Mouse (Mus musculus) heart, embryonic 14.5 days (tissue): ENCODE measurements around the gene Rhot2. TPM values are rescaled to one million over a fixed set of nuclear protein-coding genes. Genes with fewer than 3 reads are reported as not detected.

Experiments
- ATAC-seq: fragments of 200-750 bp; cut with Nextera tagmentation; 2 replicates; pipeline ENCODE4 v1.8.0; 2017; ENCODE audit warnings: low read depth, moderate TSS enrichment; ENCODE audit not compliant: insufficient number of reproducible peaks, insufficient read depth, low FRiP score
- H3K27ac ChIP-seq, 2 experiments: fragments of 200-500 bp in 1 of 2; fragments of 300-500 bp in 1 of 2; sonication (generic) in 1 of 2; replicated peaks in 1 of 2; 2 replicates each; pipeline ENCODE4 v1.5.1; 2012 to 2014; ENCODE audit warnings: low read depth in 2 of 2, low read length in 2 of 2, control low read depth in 1 of 2, mild to moderate bottlenecking in 1 of 2, mixed read lengths in 1 of 2; ENCODE audit not compliant: control insufficient read depth in 1 of 2, insufficient read depth in 1 of 2
- H3K27me3 ChIP-seq: fragments of 300-500 bp; sonication (generic); 2 replicates; pipeline ENCODE4 v1.6.1; 2014; ENCODE audit warnings: mild to moderate bottlenecking, low read length, control low read depth; ENCODE audit not compliant: control insufficient read depth, insufficient read depth
- H3K36me3 ChIP-seq: fragments of 300-500 bp; sonication (generic); 2 replicates; pipeline ENCODE4 v1.6.1; 2014; ENCODE audit warnings: mild to moderate bottlenecking, control low read depth, low read length, mixed read lengths; ENCODE audit not compliant: control insufficient read depth, insufficient read depth
- H3K4me1 ChIP-seq, 2 experiments: fragments of 200-500 bp in 1 of 2; fragments of 300-500 bp in 1 of 2; sonication (generic) in 1 of 2; 2 replicates each; pipeline ENCODE4 v1.6.1; 2012 to 2014; ENCODE audit warnings: low read length in 2 of 2, control low read depth in 1 of 2, mixed read lengths in 1 of 2; ENCODE audit not compliant: control insufficient read depth in 2 of 2, insufficient read depth in 2 of 2
- H3K4me2 ChIP-seq: fragments of 300-500 bp; sonication (generic); 2 replicates; pipeline ENCODE4 v1.6.1; 2014; ENCODE audit warnings: mild to moderate bottlenecking, low read length
- H3K4me3 ChIP-seq, 2 experiments: fragments of 200-500 bp in 1 of 2; fragments of 300-500 bp in 1 of 2; sonication (generic) in 1 of 2; 2 replicates each; pipeline ENCODE4 v1.5.1; 2012 to 2014; ENCODE audit warnings: low read length in 2 of 2, mild to moderate bottlenecking in 2 of 2, control low read depth in 1 of 2, low read depth in 1 of 2, moderate library complexity in 1 of 2; ENCODE audit not compliant: control insufficient read depth in 1 of 2, insufficient read depth in 1 of 2
- H3K9ac ChIP-seq: fragments of 300-500 bp; sonication (generic); 2 replicates; pipeline ENCODE4 v1.6.1; 2014; ENCODE audit warnings: mild to moderate bottlenecking, low read length
- H3K9me3 ChIP-seq: fragments of 300-500 bp; sonication (generic); 2 replicates; pipeline ENCODE4 v1.6.1; 2016; ENCODE audit warnings: low read length, control low read depth; ENCODE audit not compliant: control insufficient read depth
- WGBS: fragments of 180-500 bp; shearing (Covaris S2); extraction: QIAGEN DNeasy Blood & Tissue Kit; methylation state at CpG from one replicate; pipeline ENCODE4 v1.1.7; 2014; 5-methylcytosine and 5-hydroxymethylcytosine counted together
- polyA plus RNA-seq: library from polyadenylated mRNA; unstranded; fragments of >200 nt; fragmentation: Nextera tagmentation; extraction: Ambion mirVana; gene quantifications from 2 replicates; pipeline ENCODE4 v1.2.1, GENCODE M21; 2014

Rhot2 gene
- polyA plus RNA-seq, 1 experiment from 2014 or later = 12.7 TPM

DNA sequence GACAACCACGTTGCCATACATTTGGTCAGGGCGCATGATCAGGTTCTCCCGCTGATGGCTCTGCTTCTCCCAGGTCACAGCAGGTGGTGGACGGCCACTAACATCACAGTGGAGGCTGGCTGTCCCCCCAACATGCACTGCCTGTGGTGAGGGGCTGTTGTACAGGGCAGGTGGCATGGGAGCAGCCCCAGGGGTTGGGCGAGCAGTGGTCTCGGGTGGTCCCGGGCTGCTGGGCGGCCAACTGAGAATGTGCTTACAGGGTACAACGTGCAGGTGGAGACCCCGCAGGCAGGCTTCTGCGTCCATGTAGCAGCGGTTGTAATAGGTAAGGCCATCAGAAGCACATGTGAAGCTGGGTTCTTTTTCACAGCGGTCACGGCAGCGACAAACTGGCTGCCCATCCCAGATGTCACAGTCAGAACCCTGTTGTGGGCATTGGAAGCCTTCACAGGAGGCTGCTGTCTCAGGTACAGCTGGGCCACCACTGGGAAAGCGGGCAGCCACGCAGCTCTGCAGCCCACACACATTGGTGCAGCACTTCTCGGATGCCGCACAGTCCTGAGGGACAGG, 34.0 kb upstream of the Rhot2 start:
- Histone ChIP-seq H3K9me3 (no peaks in the 10 kb centered on the region), H3K4me1 (peaks cover 20 to 25% of the 10 kb centered on the region in 2 experiments), H3K27me3 (no peaks in the 10 kb centered on the region), H3K9ac (no peak overlapping the region), H3K4me2 (no peak overlapping the region), H3K4me3 (no peak overlapping the region), H3K36me3 (peaks cover 27% of the 10 kb centered on the region), H3K27ac (no peak overlapping the region)
- ATAC-seq = no peak
- WGBS = 92% methylated on average over 19 of the region's 19 CpGs

DNA sequence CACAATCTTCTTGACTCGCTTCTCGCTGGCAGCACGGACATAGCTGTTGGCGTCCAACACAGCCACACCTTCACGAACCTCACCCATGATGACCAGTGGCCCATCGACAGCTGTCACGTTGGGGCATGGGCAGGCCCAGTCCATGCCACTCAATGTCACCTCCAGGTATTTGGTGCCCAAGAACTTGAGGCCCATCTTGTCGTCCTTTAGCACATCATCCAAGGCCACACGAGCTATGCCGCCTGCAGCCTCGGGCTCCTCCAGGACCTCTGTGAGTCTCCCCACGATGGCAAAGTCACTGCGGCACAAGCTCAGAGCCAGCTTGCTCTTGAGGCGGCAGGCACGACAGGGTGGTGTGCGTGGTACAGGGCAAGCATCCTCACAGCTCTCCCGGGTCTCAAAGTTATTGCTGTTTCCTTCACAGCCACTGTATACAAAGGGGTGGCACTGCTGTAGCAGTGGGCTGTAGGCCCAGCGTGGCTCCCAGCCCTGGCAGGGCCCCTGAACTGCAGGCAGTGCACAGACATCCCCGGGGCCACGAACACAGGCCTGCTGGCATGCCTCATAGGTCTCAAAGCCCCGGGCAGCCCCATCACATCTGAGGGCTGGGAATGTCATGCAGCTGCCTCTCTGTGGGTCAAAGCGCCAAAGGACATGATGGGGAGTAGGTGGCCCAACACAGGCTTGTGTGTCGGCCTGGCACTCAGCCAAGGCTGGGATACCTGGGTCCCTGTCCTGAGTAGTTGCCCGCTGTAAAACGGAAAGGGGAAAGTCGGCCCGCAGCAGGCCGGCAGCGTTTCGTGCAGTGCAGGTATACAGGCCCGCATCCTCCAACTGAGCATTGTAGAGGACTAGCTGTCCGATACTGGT, 33.3 kb upstream of the Rhot2 start:
- ATAC-seq = no peak

DNA sequence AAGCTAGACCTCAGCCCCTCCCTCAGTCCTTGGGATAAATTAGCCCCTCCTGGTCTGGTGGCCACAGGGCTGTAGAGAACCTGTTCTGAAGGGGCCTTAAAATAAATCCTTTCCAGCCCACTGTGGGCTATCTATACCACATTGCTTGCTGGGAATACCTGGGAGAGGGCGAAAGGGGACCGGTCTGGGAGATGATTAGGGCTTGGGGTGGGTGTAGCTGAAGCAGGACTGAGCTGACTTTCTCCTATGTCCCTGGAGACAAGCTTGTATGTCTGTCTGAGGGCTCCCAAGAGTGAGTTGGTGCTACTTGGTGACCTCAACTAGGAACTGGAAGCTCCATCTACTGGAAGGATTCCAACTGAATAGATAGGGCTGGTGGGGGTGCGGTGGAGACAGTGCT, 32.4 kb upstream of the Rhot2 start:
- no peak overlapping the region for H3K4me3 ChIP-seq
- H3K9me3 ChIP-seq = no peaks in the 10 kb centered on the region
- H3K9ac ChIP-seq = no peak overlapping the region
- peaks cover 20 to 25% of the 10 kb centered on the region in 2 experiments for H3K4me1 ChIP-seq
- H3K27ac ChIP-seq = no peak overlapping the region
- H3K4me2 ChIP-seq = no peak overlapping the region
- WGBS = 77% methylated on average over 3 of the region's 3 CpGs
- no peak for ATAC-seq
- H3K27me3 ChIP-seq = no peaks in the 10 kb centered on the region
- H3K36me3 ChIP-seq = peaks cover 16% of the 10 kb centered on the region; the same call in 1 of the 2 replicates

More for the DNA sequence above, 33.3 kb upstream of the Rhot2 start:
- no peak overlapping the region for H3K27ac ChIP-seq
- no peak overlapping the region for H3K4me2 ChIP-seq
- no peaks in the 10 kb centered on the region for H3K27me3 ChIP-seq
- 93% methylated on average over 32 of the region's 32 CpGs for WGBS
- peaks cover 20% of the 10 kb centered on the region for H3K36me3 ChIP-seq
- no peaks in the 10 kb centered on the region for H3K9me3 ChIP-seq
- H3K4me3 ChIP-seq = no peak overlapping the region
- no peak overlapping the region for H3K9ac ChIP-seq
- H3K4me1 ChIP-seq = peaks cover 20 to 25% of the 10 kb centered on the region in 2 experiments

DNA sequence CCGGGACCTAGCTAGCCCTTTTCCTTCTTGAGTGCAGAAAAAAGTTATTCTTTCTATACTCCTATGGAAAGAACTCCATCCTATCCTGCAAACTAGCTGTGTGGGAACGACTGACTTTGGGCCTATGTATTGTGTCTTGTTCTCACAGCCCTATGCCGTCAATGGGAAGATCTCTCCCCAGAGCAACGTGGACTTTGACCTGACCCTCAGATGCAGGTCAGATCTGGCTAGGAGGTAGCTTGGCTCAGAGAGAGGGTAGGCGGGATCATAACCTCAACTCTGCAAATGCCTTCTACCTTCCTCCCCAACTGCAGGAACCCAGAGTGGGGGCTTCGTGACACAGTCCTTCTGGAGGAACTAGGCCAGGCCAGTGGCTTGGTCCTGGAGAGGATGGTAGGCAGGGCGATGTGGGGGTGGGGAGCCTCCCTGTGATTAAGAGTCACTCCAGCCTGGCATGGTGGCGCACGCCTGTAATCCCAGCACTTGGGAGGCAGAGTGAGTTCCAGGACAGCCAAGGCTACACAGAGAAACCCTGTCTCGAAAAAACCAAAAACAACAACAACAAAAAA, 31.8 kb upstream of the Rhot2 start:
- WGBS = 69% methylated on average over 10 of the region's 10 CpGs
- Histone ChIP-seq H3K4me3 (peak overlapping the region in 1 of 2 experiments; percentile 77; a peak in 2 of 4 replicates), H3K27ac (no peak overlapping the region), H3K4me1 (peaks cover 18 to 24% of the 10 kb centered on the region in 2 experiments), H3K27me3 (no peaks in the 10 kb centered on the region), H3K9me3 (no peaks in the 10 kb centered on the region), H3K9ac (no peak overlapping the region), H3K36me3 (peaks cover 16% of the 10 kb centered on the region; the same call in 1 of the 2 replicates), H3K4me2 (peak overlapping the region; percentile 90)
- ATAC-seq = no peak

DNA sequence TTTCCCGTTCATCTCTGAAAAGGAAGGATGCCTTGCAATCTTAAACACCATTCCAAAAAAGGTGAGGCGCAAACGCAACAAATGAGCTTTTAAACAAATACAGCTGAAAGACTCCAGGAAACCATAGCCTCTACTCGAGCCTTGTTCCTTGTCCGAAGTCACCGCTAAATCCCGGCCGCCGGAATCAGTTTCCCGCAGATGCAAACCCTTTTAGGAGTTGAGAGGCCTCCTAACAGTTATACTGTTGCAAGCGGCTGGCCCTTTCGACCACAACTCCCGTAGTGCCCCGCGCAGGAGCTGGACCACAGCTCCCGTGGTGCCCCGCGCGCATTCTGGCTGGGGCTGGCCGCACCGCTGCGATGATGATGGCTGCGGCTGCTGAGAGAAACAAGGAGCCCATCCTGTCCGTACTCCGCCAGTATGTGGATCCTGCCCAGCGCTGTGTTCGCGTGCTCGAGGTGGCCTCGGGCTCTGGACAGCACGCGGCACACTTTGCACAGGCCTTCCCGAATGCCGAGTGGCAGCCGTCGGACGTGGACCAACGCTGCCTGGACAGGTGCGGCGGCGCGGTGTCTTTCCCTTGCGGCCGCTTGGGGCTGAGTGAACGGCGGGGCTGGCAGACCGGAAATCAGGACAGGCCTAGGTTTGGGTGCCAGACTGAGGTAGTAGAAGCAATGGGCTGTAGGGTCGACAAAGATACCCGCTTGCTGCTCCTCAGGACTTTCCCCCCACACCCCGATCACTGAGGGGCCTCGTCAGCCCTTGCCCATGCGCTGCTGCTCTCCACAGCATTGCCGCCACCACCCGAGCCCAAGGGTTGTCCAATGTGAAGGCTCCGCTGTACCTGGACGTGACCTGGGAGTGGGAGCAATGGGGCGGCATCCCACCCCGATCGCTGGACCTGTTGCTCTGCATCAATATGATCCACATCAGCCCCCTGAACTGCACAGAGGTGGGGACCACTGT, 30.8 kb upstream of the Rhot2 start:
- Histone ChIP-seq H3K4me1 (peaks cover 13 to 23% of the 10 kb centered on the region in 2 experiments), H3K27me3 (no peaks in the 10 kb centered on the region), H3K9me3 (no peaks in the 10 kb centered on the region), H3K4me3 (peak overlapping the region; percentile 58 to 77), H3K36me3 (peaks cover 16% of the 10 kb centered on the region; the same call in 1 of the 2 replicates), H3K9ac (peak overlapping the region; percentile 81), H3K4me2 (peak overlapping the region; percentile 90), H3K27ac (peak overlapping the region; percentile 82 to 89)
- peak; percentile 84 for ATAC-seq
- WGBS = under 1% methylated on average over 59 of the region's 59 CpGs

DNA sequence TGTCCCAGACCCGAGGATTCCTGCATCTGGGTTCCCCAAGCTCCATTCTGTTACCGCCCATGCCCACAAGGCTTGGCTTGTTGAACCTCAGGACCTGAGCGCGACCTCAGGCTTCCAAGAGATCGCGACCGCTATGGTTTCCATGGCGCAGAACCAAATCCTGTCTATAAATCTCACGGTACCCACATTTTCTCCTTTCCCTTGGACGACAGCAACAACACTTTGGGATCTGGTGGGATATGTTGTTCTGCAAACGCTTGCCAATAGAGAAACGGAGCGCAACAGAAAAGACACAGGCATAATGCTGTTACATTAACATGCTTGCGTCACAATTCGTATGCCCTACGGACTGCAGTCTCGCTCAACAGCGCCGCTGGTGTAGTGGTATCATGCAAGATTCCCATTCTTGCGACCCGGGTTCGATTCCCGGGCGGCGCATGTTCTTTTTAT, 30.1 kb upstream of the Rhot2 start, which contains the start of gene Mettl26:
Gene Mettl26, plus strand, starts transcription at position 354 of the 450 bp plus-strand sequence.
- peak; percentile 49 for ATAC-seq
- Histone ChIP-seq H3K36me3 (peaks cover 16% of the 10 kb centered on the region; the same call in 1 of the 2 replicates), H3K4me1 (peaks cover 13 to 23% of the 10 kb centered on the region in 2 experiments), H3K9me3 (no peaks in the 10 kb centered on the region), H3K27me3 (no peaks in the 10 kb centered on the region), H3K4me3 (peak within 1 kb of the TSS; percentile 58 to 77), H3K9ac (peak within 1 kb of the TSS; percentile 81), H3K4me2 (peak within 1 kb of the TSS; percentile 90), H3K27ac (peak within 1 kb of the TSS; percentile 82 to 89)
- WGBS = under 1% methylated on average over 25 of the region's 25 CpGs
